7 mouse cellular contexts compared by ENCODE assay signal in the genomic region with DNA sequence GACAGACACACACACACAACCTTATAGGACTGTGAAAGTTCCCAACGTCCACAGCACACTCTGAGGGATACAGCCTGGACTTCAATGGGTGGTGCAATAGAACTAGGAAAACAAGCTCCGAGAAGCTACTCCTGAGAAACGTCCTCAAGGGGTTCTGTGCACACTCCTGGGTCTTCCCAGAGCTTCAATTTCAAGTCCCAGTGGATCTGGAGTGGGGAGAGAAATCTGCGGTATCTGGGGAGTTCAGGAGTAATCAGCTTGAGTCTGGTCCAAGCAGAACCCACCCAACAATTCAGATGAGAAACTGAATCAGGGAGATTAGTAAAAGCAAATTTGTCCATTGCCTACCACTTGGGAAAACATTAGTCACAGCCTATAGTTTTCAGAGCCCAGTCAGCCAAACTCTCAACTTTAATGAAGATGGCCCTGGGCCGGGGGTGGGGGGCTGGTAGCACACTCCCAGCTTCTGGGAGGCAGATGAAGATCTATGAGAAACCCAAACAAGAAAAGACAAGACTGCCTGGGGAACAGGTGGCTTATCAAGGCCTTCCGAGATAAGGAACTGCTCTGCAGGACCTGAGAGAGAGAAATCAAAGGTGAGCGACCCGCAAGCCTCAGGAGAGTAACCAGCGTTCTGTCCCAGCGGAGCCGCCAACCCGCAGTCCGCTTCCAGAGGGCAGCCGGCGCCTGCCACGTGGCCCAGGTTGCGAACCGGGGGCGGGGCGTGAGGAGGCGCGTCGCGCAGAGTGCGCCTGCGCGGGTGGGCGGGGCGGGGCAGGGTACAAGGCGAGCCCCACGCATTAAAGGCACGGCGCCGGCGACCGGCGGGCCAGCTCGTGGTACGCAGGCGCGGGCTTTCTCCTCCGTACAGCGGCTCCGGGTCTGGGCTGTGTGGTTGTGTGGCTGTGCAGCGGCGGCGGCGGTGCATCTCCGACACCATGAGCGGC. TPM values are rescaled to one million over a fixed set of nuclear protein-coding genes. Genes with fewer than 3 reads are reported as not detected.
DNase-seq lines count a peak whose midpoint lies in the region; ATAC-seq lines count a peak whose summit lies in the region.

A gene (plus strand): TSS at position 763 of the 947 bp plus-strand sequence.

- peak; percentile 93 for ATAC-seq in intestine, embryonic 16.5 days
- peak; percentile 99 for ATAC-seq in midbrain, embryonic 11.5 days (ENCODE audit: low FRiP score)

- H3K27me3 ChIP-seq in intestine, embryonic 16.5 days (replicated peaks; ENCODE audit: control insufficient read depth, insufficient read depth, low read length), result no peaks in the 10 kb centered on the region
- H3K27me3 ChIP-seq in midbrain, embryonic 11.5 days (ENCODE audit: control insufficient read depth, insufficient read depth, low read length), result no peaks in the 10 kb centered on the region

- 2% methylated on average over 41 of the region's 50 CpGs for WGBS in intestine, embryonic 16.5 days
- WGBS in midbrain, embryonic 11.5 days, result 4% methylated on average over 45 of the region's 50 CpGs

- H3K4me1 ChIP-seq in intestine, embryonic 16.5 days (ENCODE audit: control insufficient read depth, insufficient read depth, low read length), result peaks cover 16% of the 10 kb centered on the region
- H3K4me1 ChIP-seq in midbrain, embryonic 11.5 days (ENCODE audit: control insufficient read depth, insufficient read depth, low read length), result peaks cover 11% of the 10 kb centered on the region

- H3K4me3 ChIP-seq in intestine, embryonic 16.5 days (ENCODE audit: low read length), result peak within 1 kb of the TSS; percentile 71
- H3K4me3 ChIP-seq in midbrain, embryonic 11.5 days (ENCODE audit: low read depth, low read length), result peak within 1 kb of the TSS; percentile 81

- H3K4me2 ChIP-seq in intestine, embryonic 16.5 days (ENCODE audit: low read depth, low read length), result peak within 1 kb of the TSS; percentile 79
- H3K4me2 ChIP-seq in midbrain, embryonic 11.5 days, result peak within 1 kb of the TSS; percentile 95

- H3K9me3 ChIP-seq in intestine, embryonic 16.5 days (ENCODE audit: control insufficient read depth, low read length), result no peaks in the 10 kb centered on the region
- H3K9me3 ChIP-seq in midbrain, embryonic 11.5 days (ENCODE audit: control insufficient read depth, low read length), result no peaks in the 10 kb centered on the region

- peak; percentile 88 to 89 for DNase-seq in adrenal gland, adult 18-20 months (ENCODE audit: low spot score in 2 of 2)
- DNase-seq in embryo, embryonic 11 days, result peak; percentile 95
- peak; percentile 75 to 80 for DNase-seq in gastrocnemius, postnatal 36 days
- DNase-seq in left cerebral cortex, postnatal 36 days (ENCODE audit: low spot score in 2 of 2), result peak; percentile 85 to 86
- DNase-seq in midbrain, embryonic 11.5 days (ENCODE audit: low spot score, missing footprints), result peak; percentile 98
- peak; percentile 90 for DNase-seq in skeletal muscle tissue, adult 2 months (ENCODE audit: low read depth, low spot score)

- H3K36me3 ChIP-seq in intestine, embryonic 16.5 days (ENCODE audit: control insufficient read depth, insufficient read depth, low read length), result no peaks in the 10 kb centered on the region
- peaks cover 2% of the 10 kb centered on the region; the same call in 1 of the 2 replicates for H3K36me3 ChIP-seq in midbrain, embryonic 11.5 days (ENCODE audit: control insufficient read depth, insufficient read depth, low read length)

- peak within 1 kb of the TSS; percentile 73 for H3K27ac ChIP-seq in intestine, embryonic 16.5 days (ENCODE audit: low read length)
- peak within 1 kb of the TSS; percentile 51; the same call in 1 of the 2 replicates for H3K27ac ChIP-seq in midbrain, embryonic 11.5 days (ENCODE audit: low read depth, low read length)

- peak within 1 kb of the TSS; percentile 78 for H3K9ac ChIP-seq in intestine, embryonic 16.5 days (ENCODE audit: low read depth, low read length)
- H3K9ac ChIP-seq in midbrain, embryonic 11.5 days (ENCODE audit: low read length), result peak within 1 kb of the TSS; percentile 90

- intact Hi-C loops in gastrocnemius, postnatal 36 days (cut with DNase I), result loop anchor here (5.0 kb wide), 1 partner anchor 176 kb away; no protein-coding TSS in a partner anchor
- intact Hi-C loops in left cerebral cortex, postnatal 36 days (cut with DNase I), result loop anchor here (5.0 kb wide), 1 partner anchor 171 kb away; a partner anchor contains a TSS

RNA-seq across cellular contexts. Expression of the gene that starts here (rescaled TPM):
- total RNA-seq in adrenal gland, adult 18-20 months (2021), result 100 to 1,000 TPM; 138 to 160 TPM
- total RNA-seq in gastrocnemius, postnatal 36 days (2021), result 10 to 100 TPM; 48.9 to 54.0 TPM
- 199 and 233 TPM in 2 replicates for polyA plus RNA-seq in intestine, embryonic 16.5 days (2015; fragmentation: Nextera tagmentation; extraction: Ambion mirVana)
- total RNA-seq in left cerebral cortex, postnatal 36 days (2021), result 100 to 1,000 TPM; 104 to 108 TPM
- 323 and 335 TPM in 2 replicates for polyA plus RNA-seq in midbrain, embryonic 11.5 days (2014; fragmentation: Nextera tagmentation; extraction: Ambion mirVana)

Comparison
In these comparisons a context has a peak if more than half of its experiments do, and no peak if none do; other contexts are left out.
1. Peak in every context shown above with its lines: DNase-seq, ATAC-seq, H3K4me3 ChIP-seq and H3K27ac ChIP-seq.